Mouse (Mus musculus): Measurements from ENCODE around the gene Otulin.

DNA sequence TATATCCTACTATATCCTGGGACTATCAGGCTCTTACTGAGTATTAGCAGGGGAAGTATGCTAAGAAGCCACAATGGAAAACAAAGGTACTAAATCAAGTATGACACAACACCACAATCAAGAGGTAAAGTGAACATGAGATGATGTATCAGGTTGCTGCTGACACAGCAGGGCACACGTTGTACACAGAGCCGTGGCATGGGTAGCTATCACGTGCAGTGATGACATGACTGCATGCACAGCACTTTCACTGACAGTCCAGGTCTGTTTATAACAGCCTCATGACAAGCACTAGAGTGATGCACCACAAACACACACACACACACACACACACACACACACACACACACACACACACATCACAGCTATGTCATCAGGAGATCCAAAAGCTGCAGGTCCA lies 13.3 kb downstream of the Otulin start:
- TF ChIP-seq EP300 (IDR thresholded peaks at IDR 0.05; ENCODE audit: low read depth in 1 of 2, low read length in 2 of 2): no peak
- no peak for TF ChIP-seq ZNF384 (IDR thresholded peaks at IDR 0.05; ENCODE audit: low read depth, low read length)
- TF ChIP-seq HCFC1 (IDR thresholded peaks at IDR 0.05; ENCODE audit: low read depth, low read length): no peak
- no peak for TF ChIP-seq CTCF (IDR thresholded peaks at IDR 0.05 in 2 of 3, conservative IDR thresholded peaks at IDR 0.05 in 1 of 3; ENCODE audit: control insufficient read depth in 1 of 3, insufficient read depth in 1 of 3, low read depth in 2 of 3, low read length in 3 of 3, poor library complexity in 1 of 3, severe bottlenecking in 1 of 3)

All from MEL (cell line).